ENCODE assay signal across 11 mouse cellular contexts in genomic region chr6:116407216-116407615, GRCm38 (mm10).
"Had no signal": no experiment of that assay in that cellular context is flagged by ENCODE, and none has a peak within 500 bp of the region (broad histone marks: within the 10 kb centered on the region; RNA-seq: fewer than 3 reads in every experiment).

No protein-coding gene starts in this region.

- DNase-seq: gastrocnemius, adult 2 months; gastrocnemius, postnatal 10 days; gastrocnemius, postnatal 25 days; heart, postnatal 10 days; heart, postnatal 4 days; kidney, adult 18-20 months; kidney, adult 8-10 months; kidney, postnatal 10 days; kidney, postnatal 25 days; kidney, postnatal 4 days; left cerebral cortex, postnatal 4 days had no signal
